Mouse (Mus musculus) olfactory bulb, adult 2 months (tissue): ENCODE measurements around the gene Diaph3. TPM values are rescaled to one million over a fixed set of nuclear protein-coding genes. Genes with fewer than 3 reads are reported as not detected.

Experiments used
- H3K27ac ChIP-seq: fragments of 200-500 bp; 2 replicates; pipeline ENCODE4 v1.5.1; 2012; ENCODE audit warnings: low read depth, low read length; ENCODE audit not compliant: insufficient read depth
- H3K4me1 ChIP-seq: fragments of 200-500 bp; 2 replicates; pipeline ENCODE4 v1.6.1; 2012; ENCODE audit warnings: low read length; ENCODE audit not compliant: control insufficient read depth, insufficient read depth
- H3K4me3 ChIP-seq: fragments of 200-500 bp; 2 replicates; pipeline ENCODE4 v1.5.1; 2012; ENCODE audit warnings: mild to moderate bottlenecking, low read depth, low read length, moderate library complexity; ENCODE audit not compliant: insufficient read depth
- CTCF ChIP-seq: fragments of 200-500 bp; IDR thresholded peaks from 2 replicates; pipeline ENCODE4 v1.5.1; 2012; ENCODE audit warnings: low read depth, mild to moderate bottlenecking, low read length, moderate library complexity; ENCODE audit not compliant: insufficient read depth
- POLR2A ChIP-seq: fragments of 200-500 bp; IDR thresholded peaks from 2 replicates; pipeline ENCODE4 v1.6.1; 2012; ENCODE audit warnings: mild to moderate bottlenecking, low read depth, low read length, moderate library complexity; ENCODE audit not compliant: insufficient read depth
- WGBS: fragments of 180-500 bp; shearing (Covaris S2); methylation state at CpG from one replicate; pipeline ENCODE4 v1.1.7; 2018; 5-methylcytosine and 5-hydroxymethylcytosine counted together
- polyA plus RNA-seq: library from polyadenylated mRNA; stranded (reverse); fragments of >200 nt; gene quantifications from 2 replicates; pipeline ENCODE4 v1.2.4, GENCODE M21; 2012; ENCODE audit warnings: low replicate concordance; ENCODE audit not compliant: missing spikeins, insufficient read depth, insufficient read length

Diaph3 gene
- polyA plus RNA-seq, 1 experiment: not detected

DNA sequence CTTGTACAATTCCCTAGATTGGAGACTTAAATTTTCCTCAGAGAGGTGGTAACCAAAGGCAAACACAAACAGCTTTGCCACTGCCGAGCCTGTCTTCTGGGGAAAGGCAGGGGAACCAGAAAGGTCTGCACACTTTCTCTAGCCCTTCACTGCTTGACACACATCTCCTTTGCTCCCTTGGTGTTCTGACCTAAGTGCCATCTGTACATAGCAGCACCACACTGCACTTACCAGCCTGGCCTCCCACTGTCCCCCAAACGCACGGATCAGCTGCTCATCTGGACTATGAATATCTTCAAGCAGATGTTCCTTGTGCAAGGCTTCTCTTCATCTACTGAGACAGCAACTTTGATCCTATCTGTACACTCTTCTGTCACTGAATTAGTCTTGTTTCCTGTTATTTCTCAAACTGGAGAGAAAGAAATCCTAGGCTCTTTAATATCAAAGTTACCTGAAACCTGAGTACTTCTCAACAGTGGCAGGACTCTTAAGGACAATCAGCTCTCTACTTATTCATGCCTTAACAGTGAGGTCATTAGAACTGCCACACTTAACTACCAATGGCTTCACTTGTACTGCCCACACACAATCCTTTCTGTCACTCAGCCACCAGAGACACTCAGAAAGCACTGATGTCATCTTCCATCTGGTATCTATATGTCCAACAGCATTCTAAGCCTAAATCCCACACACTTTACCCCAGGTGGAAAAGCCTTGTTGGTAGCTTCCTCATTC is 251.8 kb downstream of the Diaph3 start:
- Histone ChIP-seq H3K27ac (no peak overlapping the region), H3K4me1 (no peaks in the 10 kb centered on the region), H3K4me3 (no peak overlapping the region)
- 90% methylated on average over 3 of the region's 3 CpGs for WGBS
- no peak for TF ChIP-seq CTCF
- no peak for TF ChIP-seq POLR2A

DNA sequence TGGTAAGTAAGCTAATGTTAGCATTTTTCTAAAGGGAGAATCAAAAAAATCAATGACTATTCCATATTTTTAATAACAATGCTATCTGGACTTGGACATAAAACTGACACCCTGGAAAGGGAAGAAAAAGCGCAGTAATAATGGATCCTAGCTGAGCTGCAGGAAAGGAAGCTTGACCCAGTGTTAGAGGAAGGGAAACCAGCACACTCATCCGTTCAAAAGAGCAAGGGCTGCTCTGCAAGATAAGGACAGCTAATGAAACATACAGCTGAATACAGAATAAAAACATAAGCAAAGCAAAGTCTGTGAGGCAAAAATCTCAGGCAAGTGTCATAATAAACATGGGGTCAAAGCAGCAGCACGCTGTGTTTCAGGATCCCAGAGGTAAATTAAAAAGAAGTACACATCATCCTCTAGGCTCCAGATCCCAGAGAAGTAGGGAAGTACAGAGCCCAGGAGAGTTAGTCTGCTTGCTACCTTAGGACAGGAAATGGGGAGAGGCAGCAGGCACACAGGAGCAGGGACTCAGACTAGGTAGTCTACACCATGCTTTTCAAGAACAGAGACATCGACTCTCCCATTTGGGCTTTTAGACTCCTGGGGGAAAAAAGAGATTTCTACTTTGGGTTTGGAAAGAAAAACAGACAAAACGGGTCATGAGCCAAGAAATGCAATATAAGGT is 255.5 kb downstream of the Diaph3 start:
- WGBS: 83% methylated on average over 5 of the region's 5 CpGs
- Histone ChIP-seq H3K4me3 (no peak overlapping the region), H3K27ac (no peak overlapping the region), H3K4me1 (no peaks in the 10 kb centered on the region)
- TF ChIP-seq POLR2A (no peak), CTCF (no peak)

DNA sequence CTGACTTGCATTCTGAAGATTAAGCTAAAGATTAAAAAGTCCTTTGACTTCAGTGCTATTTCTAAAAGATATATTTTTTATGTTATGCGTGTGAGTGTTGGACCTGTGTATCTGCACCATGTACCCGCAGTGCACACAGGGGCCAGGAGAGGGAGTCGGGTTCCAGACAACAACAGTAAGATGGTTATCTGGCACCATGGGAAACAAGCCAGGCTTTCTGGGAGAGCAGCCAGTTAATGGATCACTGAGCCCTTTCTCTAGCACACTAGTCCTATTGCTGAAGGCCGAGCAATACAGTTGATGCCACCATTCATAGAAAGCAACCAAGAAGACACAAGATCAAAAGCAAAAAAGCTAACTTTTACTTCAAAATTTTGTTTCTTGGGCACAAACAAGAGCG is 271.5 kb downstream of the Diaph3 start:
- WGBS: 56% methylated on average over 5 of the region's 5 CpGs
- TF ChIP-seq POLR2A (no peak), CTCF (no peak)
- Histone ChIP-seq H3K4me3 (no peak overlapping the region), H3K27ac (no peak overlapping the region), H3K4me1 (no peaks in the 10 kb centered on the region)

DNA sequence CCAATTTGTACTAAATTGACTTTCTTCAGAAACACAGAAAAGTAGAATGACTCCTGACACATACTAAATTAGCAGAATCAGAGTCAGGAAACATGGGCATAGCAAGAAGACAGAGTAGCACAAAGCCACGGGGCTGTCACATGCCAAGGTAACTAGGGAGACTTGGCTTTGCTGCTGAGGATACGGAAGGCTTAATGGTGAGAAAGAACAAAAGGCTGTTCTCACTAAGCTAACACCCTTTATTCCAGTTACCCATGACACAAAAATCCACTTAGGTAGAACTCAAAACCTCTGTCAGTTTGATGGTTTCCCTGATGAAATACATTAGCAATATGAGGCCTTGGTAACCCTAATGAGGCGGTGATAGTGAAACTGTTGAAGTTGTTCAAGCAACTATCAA is 273.9 kb downstream of the Diaph3 start:
- TF ChIP-seq CTCF (no peak), POLR2A (no peak)
- Histone ChIP-seq H3K27ac (no peak overlapping the region), H3K4me1 (no peaks in the 10 kb centered on the region), H3K4me3 (no peak overlapping the region)
- WGBS: 60% methylated on average over 3 of the region's 3 CpGs

DNA sequence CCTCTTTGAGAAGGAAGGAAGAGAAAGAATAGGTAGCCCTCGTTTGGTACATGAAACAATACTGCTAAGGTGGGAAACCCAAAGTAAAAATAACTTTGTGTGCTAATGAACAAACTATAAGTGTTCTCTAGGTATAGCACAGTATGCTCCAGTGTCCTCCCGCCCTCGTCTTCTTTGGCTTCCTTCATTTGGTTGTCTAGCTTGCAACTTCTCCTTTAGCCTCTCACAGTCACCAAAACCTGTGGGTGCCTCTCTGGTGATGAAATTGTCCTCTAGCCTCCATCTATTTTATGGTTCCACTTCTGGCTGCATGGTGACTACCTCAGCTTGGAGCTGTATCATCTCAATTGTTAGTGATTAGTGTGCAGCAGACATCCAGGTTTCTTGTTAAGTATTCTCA is 277.0 kb downstream of the Diaph3 start:
- TF ChIP-seq POLR2A: no peak
- no peak for TF ChIP-seq CTCF
- Histone ChIP-seq H3K27ac (no peak overlapping the region), H3K4me1 (no peaks in the 10 kb centered on the region; the same call in 1 of the 2 replicates), H3K4me3 (no peak overlapping the region)
- WGBS: 94% methylated on average over 3 of the region's 3 CpGs

DNA sequence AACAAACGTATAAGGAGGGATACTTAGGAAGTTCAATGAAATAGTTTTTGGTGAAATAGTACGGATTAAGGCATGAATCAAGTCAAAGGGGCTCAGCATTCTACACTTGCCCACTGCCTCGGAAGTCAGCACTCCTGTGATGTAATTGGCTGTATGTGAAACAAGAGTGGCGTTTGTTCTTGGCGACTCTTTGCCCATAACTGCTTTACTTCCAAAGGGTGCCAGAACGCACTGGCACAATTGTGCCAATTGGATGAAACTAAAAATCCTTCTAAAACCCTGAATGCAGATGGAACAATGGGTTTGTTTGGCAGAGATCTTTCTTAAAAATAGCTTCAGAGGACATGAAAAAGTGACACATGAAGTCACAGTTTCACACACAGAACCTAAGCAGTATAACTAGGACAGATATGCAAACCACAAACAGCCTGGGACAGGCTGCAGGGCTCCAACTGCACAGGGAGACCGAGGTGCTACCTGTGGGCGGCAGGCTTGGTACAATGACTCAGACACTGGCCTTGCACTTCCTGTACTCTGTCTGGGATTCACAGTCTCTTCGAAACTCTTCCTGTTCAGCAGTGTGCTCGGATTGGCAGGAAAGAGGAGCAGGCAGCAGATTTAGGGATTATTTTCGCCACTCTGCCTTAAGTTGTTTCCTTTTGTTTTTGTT is 279.6 kb downstream of the Diaph3 start:
- Histone ChIP-seq H3K4me1 (no peaks in the 10 kb centered on the region; the same call in 1 of the 2 replicates), H3K27ac (no peak overlapping the region), H3K4me3 (no peak overlapping the region)
- 63% methylated on average over 11 of the region's 11 CpGs for WGBS
- no peak for TF ChIP-seq CTCF
- TF ChIP-seq POLR2A: no peak

DNA sequence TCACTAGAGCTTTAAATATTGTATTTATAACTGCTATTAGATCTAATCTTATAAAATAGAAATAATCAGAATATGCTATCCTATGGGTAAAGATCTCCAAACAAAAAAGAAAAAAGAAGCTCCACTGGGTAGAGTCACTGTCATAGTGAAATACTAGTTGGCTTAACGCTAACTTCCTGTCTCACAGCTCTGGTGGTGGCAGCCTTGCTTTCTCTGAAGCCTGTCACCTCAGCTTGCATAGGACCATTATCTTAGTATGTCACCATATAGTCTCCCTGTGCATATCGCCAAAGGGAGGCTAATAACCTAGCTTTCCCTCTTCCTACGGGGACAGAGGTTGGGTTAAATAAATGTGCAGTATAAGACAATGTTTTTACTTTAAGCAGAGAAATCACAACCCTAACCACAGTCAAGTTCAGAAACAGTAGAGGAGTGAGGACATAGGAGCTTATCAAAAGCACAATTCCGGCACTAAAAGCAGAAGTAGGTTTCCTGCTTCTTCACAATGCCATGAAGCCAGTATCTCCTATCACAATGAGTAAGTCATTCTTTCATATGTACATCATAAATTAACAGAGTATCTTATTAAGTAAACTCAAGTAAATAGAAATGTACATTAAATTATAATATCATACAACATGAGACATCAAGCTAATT is 293.8 kb downstream of the Diaph3 start:
- TF ChIP-seq CTCF: no peak
- no peak for TF ChIP-seq POLR2A
- H3K27ac ChIP-seq: no peak overlapping the region
- no peaks in the 10 kb centered on the region for H3K4me1 ChIP-seq
- 87% methylated on average over 4 of the region's 4 CpGs for WGBS
- H3K4me3 ChIP-seq: no peak overlapping the region

DNA sequence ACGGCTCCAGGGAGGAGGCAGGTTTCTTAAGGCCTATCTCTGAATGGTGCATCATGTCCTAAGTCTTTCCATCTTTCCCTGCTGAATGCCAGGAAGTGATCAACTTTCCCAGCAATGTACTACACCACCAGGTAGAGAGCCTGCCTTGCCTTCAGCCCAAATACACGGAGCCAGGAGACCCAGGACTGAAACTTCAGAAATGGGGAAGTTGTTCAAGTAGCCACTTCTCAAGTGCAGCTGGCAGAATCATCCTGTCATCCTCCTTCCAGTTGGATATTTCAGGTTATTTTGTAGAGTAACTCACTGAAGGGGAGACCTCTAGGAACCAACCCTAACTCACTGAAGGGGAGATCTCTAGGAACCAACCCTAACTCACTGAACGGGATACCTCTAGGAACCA is 297.0 kb downstream of the Diaph3 start:
- 94% methylated on average over 3 of the region's 3 CpGs for WGBS
- H3K4me3 ChIP-seq: no peak overlapping the region
- H3K27ac ChIP-seq: no peak overlapping the region
- TF ChIP-seq POLR2A: no peak
- no peak for TF ChIP-seq CTCF
- no peaks in the 10 kb centered on the region for H3K4me1 ChIP-seq

DNA sequence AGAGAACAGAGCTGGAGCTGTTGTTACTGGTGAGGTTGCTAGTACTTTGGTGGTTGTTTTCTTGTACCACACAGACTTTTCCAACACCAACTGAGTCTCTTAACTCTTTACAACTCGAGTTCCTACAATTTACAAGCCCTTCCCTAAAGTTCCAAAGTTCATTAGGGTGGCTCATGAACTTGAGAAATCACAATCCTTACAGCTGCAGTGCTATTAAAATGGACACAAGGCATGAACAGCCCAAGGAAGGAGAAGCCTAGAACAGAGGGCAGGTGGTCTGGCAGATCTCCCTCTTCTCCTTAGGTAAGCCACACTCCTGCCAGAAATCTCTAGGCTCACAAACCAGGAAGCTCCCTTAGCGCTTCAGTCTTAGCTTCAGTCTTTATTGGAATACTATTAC is 303.4 kb downstream of the Diaph3 start:
- H3K4me3 ChIP-seq: no peak overlapping the region
- no peak overlapping the region for H3K27ac ChIP-seq
- WGBS: 68% methylated on average over 2 of the region's 2 CpGs
- H3K4me1 ChIP-seq: no peaks in the 10 kb centered on the region
- TF ChIP-seq CTCF (no peak), POLR2A (no peak)
